Mouse (Mus musculus) mesoderm, embryonic 11.5 days (tissue): ENCODE results near the gene Odf3l2.

ENCODE experiments used
- DNase-seq: peaks from one replicate; pipeline ENCODE4 v3.0.0-alpha.2; 2012; ENCODE audit warnings: low read depth, low spot score

Gene Odf3l2

DNA sequence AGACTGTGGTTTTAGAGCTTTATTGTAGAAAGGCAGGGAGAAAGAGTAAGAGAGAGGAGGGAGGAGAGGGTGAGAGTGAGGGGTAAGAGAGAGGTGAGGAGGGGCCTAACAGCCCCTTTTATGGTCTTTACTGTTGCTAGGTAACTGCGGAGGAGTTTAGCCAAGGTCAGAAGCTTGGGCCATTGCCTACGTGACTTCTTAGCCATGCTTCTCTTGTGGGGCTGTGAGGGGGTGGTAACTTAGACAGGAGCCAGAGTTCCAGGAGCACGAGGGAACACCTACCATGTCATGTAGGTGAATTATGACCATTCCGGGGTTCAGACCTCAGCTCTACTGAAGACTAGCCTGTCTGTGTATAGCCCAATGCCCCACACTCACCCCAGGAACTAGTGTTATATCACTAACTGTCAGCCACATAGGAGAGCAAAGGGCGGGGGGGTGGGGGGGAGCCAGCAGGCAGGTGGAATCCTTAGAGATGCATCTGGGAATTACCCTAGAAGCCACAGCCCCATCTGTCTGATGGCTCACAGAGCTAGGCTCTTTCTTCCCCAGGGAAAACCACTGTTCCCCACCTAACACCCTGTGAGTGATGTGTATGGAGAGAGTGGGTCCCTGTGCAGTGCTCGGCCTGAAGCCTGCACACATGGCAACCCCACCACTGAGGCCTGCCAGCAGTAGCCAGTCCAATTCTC, 26.0 kb upstream of the Odf3l2 start:
- DNase-seq = peak; percentile 39

DNA sequence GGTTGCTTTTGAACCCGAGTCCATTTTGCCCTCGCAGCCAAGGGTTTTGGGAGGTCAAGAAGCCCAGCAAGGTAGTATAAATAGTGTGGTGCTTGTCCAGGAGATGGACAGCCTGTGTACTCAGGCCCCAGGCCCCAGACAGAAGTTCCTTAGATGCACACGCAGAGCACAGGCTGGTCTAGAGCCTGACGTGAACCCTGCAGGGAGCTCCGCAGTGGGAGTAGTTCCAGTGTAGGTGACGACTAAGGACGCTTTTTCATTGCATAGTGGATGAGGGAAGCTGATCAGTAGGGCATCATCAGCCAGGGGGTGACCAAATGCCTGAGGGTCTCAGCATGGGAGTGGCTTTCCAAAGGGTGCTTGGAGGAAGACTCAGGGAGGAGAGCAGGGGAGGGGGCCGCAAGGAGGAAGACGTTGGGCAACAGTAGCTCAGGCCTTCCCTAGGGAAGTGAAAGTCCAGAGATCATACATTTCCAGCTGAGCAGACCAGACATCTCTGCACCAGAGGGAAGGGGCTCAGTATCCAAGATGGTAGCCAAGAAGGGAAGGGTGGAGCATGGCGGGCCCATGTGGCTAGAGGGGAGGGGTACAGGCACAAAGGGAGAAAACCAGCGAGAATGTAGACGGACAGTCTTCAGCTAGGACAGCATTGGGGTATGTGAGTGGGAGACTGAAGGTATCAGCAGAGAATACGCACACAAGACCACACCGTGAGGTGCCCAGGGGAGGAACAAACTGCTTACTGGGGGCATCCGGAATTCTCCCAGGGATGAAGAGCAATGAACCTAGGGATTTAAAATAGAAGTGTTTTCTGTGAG, 24.7 kb upstream of the Odf3l2 start:
- no peak for DNase-seq

GRCm38 (mm10) chr10:79669576-79670057, 24.1 kb upstream of the Odf3l2 start:
- peak; percentile 83 for DNase-seq

DNA sequence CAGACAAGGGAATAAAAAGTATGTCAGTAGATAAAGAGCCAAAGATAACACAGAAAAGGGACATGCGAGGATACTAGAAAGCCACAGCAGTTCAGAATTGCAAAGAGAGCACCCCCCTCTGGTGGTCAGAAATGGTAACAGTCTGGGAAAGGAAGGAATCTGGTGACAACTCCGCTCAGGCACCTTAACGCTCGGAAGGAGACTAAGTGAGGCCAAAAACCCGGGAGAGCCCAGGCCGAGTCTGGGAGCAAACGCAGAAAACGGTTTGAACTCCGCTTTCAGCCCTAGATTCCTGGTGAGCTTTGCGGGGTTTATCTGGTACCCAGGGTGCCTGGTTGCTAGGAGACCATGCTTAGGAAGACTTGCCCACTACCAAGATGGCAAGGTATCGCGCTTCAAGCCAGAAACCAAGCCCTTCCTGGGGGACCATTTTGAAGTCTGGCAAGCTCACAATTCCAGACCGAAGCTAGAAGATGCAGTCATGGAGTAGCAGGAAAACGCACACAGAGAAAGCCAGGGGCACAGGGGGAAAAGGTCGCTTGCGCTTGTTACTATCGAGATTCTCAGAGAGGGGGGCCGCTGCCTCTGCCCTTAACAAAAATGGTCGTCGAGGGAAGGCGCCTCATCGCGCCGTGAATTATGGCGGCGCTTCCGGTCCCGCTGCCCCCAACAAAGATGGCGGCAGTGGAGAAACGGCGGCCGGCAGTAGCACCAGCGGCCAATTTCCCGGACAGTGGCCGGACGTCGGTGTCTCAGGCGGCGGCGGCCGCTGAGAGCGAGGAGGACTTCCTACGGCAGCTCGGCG, 23.4 kb upstream of the Odf3l2 start, which contains the start of gene Tpgs1:
TSS of gene Tpgs1 (plus strand) at position 599 of the 805 bp plus-strand sequence.
- DNase-seq = peak; percentile 90

DNA sequence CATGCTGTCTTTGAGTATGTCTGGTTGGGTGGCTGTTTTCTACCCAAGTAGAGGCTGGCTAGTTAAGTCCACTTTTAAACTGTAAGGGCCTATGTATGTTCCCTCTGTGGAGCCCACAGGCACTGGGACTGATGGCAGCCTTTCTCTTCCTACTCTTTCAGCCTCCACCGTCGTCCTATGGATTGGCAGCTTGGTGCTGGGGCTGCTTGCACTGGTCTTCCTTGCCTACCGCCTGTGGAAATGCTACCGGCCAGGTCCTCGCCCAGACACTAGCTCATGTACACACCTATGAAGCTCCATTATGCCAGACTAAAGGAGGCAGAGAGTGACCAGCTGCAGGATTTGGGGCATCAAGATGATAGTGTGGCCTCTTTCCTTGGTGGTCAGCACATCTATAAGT, 22.5 kb upstream of the Odf3l2 start:
- no peak for DNase-seq

DNA sequence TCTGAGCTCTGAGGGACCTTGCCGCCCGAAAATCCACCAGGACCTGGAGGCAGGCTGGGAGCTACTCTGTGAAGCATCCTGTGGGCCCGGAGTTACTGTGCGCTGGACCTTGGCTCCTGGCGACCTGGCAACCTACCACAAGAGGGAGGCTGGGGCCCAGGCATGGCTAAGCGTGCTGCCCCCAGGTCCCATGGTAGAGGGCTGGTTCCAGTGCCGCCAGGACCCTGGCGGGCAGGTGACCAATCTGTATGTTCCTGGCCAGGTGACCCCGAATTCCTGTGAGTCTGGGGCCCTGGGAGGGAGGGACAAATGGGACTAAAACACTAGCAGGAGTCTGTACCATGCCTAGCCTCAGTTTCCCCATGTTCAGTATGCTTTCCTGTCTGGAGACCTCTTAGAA, 21.0 kb upstream of the Odf3l2 start:
- no peak for DNase-seq

DNA sequence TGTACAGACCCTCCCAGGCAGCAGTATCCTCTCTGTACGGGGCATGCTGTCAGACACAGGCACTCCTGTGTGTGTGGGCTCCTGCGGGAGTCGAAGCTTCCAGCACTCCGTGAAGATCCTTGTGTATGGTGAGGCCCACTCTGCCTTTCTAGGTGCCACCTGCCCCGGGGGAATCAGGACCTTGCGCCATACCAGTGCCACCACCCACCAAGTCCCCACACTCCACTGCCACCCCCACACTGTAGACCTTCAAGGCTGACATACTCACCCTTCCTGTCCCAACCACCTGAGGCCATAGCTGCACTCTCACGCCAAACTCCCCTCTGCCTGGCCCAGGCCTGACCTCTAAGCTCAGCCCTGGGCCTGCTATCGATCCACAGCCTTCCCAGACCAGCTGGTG, 19.5 kb upstream of the Odf3l2 start:
- DNase-seq = no peak

GRCm38 (mm10) chr10:79664131-79664665, 18.7 kb upstream of the Odf3l2 start, which contains the start of gene Madcam1:
Gene Madcam1 (plus strand): TSS chr10:79664559.
- peak; percentile 80 for DNase-seq

- no peak for DNase-seq
These were observed 16.3 kb upstream of the Odf3l2 start for GRCm38 (mm10) chr10:79661861-79662260.

DNA sequence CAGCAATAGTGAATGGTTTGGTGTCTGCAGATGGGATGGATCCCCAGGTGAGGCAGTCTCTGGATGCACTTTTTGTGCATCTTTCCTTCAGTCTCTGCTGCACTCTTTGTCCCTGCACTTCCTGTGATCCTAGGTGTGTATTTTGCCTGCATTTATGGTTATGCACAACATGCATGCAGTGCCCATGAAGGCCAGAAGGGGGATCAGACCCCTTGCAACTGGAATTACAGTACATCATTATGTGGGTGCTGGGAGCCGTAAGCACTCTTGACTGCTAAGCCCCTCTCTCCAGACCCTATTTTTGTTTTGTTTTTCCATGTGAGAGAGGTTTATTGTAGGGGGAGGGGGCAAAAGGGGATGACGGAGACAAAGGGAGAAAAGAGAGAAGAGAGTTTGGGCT, 14.8 kb upstream of the Odf3l2 start:
- no peak for DNase-seq

- no peak for DNase-seq
These were observed 13.3 kb upstream of the Odf3l2 start for GRCm38 (mm10) chr10:79658829-79659228.

GRCm38 (mm10) chr10:79654946-79655395, 9.4 kb upstream of the Odf3l2 start:
- peak; percentile 74 for DNase-seq

GRCm38 (mm10) chr10:79652789-79653188, 7.3 kb upstream of the Odf3l2 start:
- no peak for DNase-seq

DNA sequence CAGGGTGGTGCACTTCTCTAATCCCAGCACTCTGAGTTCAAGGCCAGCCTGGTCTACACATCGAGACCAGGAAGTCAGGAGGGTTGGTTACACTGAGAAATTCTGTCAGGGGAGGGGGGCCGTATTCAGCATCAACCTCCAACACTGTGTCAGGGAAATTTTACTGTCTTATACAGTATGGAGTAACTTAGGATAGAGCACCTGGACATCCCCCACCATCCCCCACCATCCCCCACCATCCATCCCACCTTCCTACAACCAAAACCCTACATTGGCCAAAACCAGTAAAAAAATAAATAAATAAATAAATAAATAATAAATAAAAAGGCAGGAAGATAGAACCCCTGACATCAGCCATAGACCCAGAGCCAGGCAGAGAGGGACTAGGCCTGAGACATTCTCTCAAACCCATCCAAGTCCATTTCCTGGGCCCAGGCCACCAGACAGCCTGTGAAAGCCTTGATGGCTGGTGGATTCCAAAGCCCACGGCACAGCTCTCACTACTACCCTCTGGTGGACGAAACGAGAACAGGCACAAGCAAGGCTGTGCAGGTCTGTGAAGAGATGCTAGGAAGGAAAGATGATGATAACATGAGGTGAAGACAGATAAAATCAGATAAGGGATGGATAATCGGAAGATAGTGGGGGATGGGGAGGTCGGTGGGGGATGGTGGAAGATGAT, 3.7 kb upstream of the Odf3l2 start:
- DNase-seq = peak; percentile 85

GRCm38 (mm10) chr10:79638486-79639204, 6.9 kb downstream of the Odf3l2 start:
- DNase-seq = peak; percentile 72

DNA sequence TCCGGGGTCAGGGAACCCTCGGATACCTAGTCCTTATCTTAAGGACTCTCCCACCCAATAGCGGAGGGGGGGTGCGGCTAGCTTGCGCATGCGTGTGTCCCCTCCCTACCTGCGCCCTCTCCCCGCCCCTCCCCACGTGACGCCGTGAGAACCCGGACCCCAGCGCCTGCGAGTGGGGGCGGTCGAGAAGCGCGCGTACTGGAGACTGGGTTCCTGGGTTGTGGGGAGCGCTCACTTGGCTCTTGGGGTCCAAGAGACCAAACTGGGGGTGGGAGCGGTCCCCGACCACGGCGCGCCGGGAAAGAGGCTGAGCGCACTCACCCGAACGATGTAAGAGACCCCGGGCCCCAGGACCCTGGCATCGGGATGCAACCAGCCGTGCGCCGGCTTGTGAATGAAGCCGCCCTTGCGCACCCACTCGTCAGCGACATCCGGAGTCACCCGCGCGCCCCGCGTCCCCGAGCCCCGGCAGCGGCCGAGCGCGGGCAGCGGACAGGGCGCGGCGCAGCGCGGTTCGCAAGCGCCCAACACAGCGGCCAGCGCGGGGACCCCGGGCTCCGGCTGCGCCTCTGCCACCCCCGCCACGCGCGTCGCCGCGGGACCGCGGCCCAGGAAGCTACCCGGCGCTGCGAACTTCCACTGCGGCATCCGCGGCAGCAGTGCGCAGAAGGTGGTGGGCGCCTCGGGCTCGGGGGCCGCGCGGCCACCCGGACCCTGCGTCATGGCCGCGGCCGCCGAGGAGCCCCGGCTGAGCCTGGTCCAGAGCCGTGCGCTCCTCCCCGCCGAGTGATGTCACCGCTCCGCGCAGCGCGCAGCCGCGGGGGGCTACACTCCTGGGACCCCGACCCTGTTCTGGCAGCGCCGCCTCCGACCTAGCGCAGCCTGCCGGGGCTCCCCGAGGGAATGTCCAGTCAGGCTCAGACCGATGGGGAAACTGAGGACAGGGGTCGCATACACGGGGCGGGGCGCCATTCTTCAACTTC, 8.1 kb downstream of the Odf3l2 start, which contains the start of gene Shc2:
TSS of gene Shc2 (minus strand) at position 791 of the 983 bp plus-strand sequence.
- peak; percentile 77 for DNase-seq

DNA sequence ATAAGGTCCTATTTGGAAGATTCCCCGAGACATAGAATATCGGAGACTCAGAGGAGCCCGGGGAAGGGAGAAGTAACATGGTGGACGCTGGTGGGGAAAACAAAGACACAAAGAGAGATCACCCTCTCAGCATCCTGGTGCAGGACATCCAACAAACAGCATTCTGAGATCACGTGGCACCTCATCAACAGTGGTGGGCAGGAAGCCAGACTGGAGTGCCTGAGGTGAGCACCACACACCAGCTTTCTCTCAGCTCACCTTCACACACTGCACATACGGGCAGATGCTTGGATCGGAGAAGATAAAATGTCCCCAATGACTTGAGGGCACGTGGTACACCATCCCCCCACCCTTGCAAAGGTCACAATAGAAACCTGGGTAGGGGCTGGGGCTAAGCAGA, 9.3 kb downstream of the Odf3l2 start:
- DNase-seq = no peak

DNA sequence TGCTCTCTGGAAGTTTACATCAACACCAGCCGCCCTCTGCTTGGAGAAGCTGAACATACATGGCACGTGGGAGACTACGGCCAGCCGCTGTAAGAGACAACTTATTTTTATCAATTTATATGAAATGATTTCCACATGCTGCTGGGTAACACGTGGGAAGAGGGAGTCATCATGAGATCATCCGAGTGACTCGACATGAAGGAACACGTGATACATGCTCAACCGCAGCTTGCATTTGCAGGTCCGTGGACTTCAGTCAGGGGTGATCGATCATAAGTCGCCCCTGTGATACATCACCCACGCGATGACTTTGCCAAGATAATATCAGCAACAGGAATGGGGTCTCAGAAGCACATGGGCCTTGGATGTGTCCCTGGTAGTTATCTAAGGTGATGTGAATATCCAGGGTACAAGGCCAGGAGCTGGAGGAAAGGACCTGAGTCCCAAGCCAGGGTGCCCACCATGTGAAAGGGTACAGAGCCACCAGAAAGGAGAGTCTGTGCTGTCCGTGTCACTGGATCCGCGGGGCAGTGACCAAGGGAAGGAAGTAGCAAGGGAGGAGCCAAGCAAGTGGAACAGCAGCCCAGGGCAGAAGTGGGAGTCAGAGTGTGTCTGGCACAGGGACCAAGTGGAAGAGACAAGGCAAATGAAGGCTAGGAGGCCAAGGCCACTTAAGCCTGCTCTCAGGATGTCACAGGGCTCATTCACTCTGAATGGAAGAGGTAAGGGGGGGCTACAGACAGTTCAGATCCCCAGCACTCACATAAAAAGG, 12.3 kb downstream of the Odf3l2 start:
- DNase-seq = no peak
